Mouse (Mus musculus) liver, embryonic 13.5 days (tissue): Measurements from ENCODE around the gene Cited1. TPM values are rescaled to one million over a fixed set of nuclear protein-coding genes. Genes with fewer than 3 reads are reported as not detected.

Experiments used
- ATAC-seq: fragments of 200-750 bp; cut with Nextera tagmentation; 2 replicates; pipeline ENCODE4 v1.8.0; 2017; ENCODE audit warnings: low read depth, mild to moderate bottlenecking, moderate number of reproducible peaks, moderate library complexity
- DNase-seq: peaks from one replicate; pipeline ENCODE4 v3.0.0; 2022
- H3K27ac ChIP-seq: fragments of 300-500 bp; sonication (generic); 2 replicates; pipeline ENCODE4 v1.5.1; 2015; ENCODE audit warnings: moderate library complexity, mild to moderate bottlenecking, inconsistent platforms
- H3K27me3 ChIP-seq: fragments of 300-500 bp; sonication (generic); 2 replicates; pipeline ENCODE4 v1.6.1; 2015; ENCODE audit warnings: mild to moderate bottlenecking, inconsistent platforms
- H3K36me3 ChIP-seq: fragments of 300-500 bp; sonication (generic); 2 replicates; pipeline ENCODE4 v1.6.1; 2015; ENCODE audit warnings: mild to moderate bottlenecking, inconsistent platforms
- H3K4me1 ChIP-seq: fragments of 300-500 bp; sonication (generic); replicated peaks from 2 replicates; pipeline ENCODE4 v1.6.1; 2015; ENCODE audit warnings: inconsistent platforms
- H3K4me2 ChIP-seq: fragments of 300-500 bp; sonication (generic); 2 replicates; pipeline ENCODE4 v1.6.1; 2015; ENCODE audit warnings: inconsistent platforms, mild to moderate bottlenecking, moderate library complexity
- H3K4me3 ChIP-seq: fragments of 300-500 bp; sonication (generic); replicated peaks from 2 replicates; pipeline ENCODE4 v1.5.1; 2015; ENCODE audit warnings: mild to moderate bottlenecking, inconsistent platforms
- H3K9ac ChIP-seq: fragments of 300-500 bp; sonication (generic); 2 replicates; pipeline ENCODE4 v1.6.1; 2015; ENCODE audit warnings: mild to moderate bottlenecking, inconsistent platforms
- H3K9me3 ChIP-seq: fragments of 300-500 bp; sonication (generic); replicated peaks from 2 replicates; pipeline ENCODE4 v1.6.1; 2016; ENCODE audit warnings: inconsistent platforms
- WGBS: fragments of 180-500 bp; shearing (Covaris S2); methylation state at CpG from one replicate; pipeline ENCODE4 v1.1.7; 2015; ENCODE audit not compliant: insufficient replicate concordance; 5-methylcytosine and 5-hydroxymethylcytosine counted together
- polyA plus RNA-seq: library from polyadenylated mRNA; unstranded; fragments of >200 nt; fragmentation: Nextera tagmentation; extraction: Ambion mirVana; gene quantifications from 2 replicates; pipeline ENCODE4 v1.2.1, GENCODE M21; 2015

The Cited1 gene
- polyA plus RNA-seq = 71.0 and 73.5 TPM in 2 replicates

DNA sequence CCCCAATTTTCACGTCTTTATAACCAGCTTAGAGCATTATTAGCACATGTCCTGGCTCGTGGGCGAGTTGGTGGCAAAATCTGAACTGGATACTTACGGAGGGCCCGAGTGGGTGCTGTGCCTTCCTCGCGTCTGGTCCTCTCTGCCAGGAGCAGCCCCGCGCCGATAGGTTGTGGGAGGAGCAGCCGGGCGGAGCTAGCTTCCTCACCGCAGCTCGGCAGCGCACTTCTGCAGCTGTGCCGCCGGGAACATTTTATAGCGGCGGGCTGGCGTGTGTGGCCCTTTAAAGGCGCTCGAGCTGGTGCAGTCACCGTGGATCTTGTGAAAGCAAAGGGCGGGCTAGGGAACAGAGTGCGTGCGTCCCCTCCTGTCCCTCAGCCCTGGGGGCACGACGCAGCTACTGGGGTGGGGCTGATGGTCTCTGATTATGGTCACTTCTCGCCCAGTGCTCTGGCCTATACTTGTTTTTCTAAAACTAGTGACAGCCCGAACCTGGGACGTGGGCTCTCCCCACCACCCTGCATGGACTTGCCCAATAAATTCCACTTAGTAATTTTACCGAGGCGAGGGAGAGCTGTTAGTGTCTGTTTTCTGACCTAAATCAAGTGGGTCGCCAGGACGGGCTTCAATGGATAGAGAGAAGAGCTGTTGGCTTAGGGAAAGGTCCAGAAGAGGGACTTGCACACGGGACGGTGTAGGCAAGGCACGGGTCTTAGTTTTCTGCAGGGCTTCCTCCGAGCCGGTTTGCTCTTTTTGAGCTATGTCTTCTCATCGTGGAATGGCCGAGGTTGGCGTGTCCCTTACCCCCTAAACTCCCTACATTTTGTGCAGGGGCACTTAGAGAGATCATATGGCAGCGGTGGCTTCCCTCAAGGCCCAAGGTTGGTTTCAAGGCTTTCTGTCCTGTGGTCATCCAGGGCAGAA lies at the start of gene Cited1:
Cited1 (minus strand) TSS at position 245 of the 924 bp plus-strand sequence.
- Histone ChIP-seq H3K9ac (peak within 1 kb of the TSS; percentile 59), H3K4me1 (no peaks in the 10 kb centered on the region), H3K9me3 (no peaks in the 10 kb centered on the region; the same call in 1 of the 2 replicates), H3K4me2 (peak within 1 kb of the TSS; percentile 64), H3K27ac (no peak within 1 kb of the TSS), H3K4me3 (peak within 1 kb of the TSS; percentile 54), H3K27me3 (peaks cover 76% of the 10 kb centered on the region), H3K36me3 (no peaks in the 10 kb centered on the region)
- ATAC-seq = peak; percentile 78
- 16% methylated on average over 44 of the region's 44 CpGs for WGBS
- peak; percentile 25 for DNase-seq

DNA sequence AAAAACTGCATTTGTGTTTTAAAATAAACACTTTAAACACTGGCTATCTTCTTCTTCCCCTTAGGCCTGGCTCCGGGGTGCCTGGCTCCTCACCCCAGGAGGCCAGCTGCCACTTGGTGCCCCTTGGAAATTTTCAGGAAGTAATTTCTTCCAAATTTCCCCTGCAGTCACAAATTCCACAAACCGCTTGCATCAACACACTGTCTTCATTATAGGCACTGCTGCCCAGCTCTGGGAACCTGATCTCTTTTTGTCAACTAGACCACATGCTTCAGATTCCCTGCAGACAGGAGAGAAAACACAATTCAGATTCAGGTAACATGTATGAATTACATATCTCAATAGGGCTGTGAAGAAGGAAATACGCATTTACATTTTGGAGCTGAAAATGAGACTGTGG lies 32.9 kb upstream of the Cited1 start:
- H3K9me3 ChIP-seq = no peaks in the 10 kb centered on the region
- H3K36me3 ChIP-seq = no peaks in the 10 kb centered on the region
- no peak overlapping the region for H3K9ac ChIP-seq
- WGBS = 71% methylated on average over 3 of the region's 3 CpGs
- DNase-seq (no peak), ATAC-seq (no peak)
- no peaks in the 10 kb centered on the region for H3K27me3 ChIP-seq
- H3K4me2 ChIP-seq = no peak overlapping the region
- H3K4me1 ChIP-seq = no peaks in the 10 kb centered on the region
- H3K27ac ChIP-seq = no peak overlapping the region
- no peak overlapping the region for H3K4me3 ChIP-seq

DNA sequence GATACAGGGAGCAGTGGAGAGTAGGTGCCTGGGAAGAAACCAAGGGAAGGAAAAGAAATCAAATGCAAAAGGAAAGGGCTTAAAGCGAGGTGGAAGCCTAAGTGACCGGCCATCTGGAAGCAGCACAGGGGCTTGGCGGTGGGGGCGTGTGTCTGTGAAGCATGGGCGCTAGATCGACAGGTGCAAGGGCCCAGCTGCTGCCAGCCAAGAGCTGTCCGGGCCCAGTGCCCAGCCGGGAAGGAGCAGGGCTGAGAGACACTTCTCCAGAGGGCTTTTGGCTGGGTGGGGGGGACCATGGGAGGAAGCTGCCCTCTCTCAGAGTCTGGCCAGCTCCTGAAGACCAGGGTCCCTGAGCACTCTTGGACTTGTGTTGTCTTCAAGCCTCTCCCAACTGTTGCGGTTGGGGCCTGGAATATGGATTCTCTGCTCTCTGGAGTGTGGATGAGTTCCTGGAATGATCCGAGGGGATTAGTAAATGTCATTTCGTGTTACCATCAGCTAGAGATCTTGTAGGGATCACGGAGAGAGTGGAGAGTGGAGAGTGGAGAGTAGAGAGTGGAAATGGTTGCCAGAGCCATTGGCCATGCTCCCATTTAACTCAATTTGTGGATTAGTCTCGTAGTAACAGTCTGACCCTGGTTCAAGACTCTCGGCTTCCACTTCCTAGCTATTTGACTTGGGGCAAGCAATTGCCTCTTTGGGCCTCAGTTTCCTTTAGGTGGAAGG lies 10.8 kb upstream of the Cited1 start:
- Histone ChIP-seq H3K4me3 (no peak overlapping the region), H3K36me3 (no peaks in the 10 kb centered on the region), H3K4me1 (no peaks in the 10 kb centered on the region), H3K27ac (no peak overlapping the region), H3K9me3 (no peaks in the 10 kb centered on the region), H3K4me2 (no peak overlapping the region), H3K27me3 (peaks cover 13% of the 10 kb centered on the region; the same call in 1 of the 2 replicates), H3K9ac (no peak overlapping the region)
- ATAC-seq (no peak), DNase-seq (no peak)
- WGBS = 71% methylated on average over 14 of the region's 14 CpGs

DNA sequence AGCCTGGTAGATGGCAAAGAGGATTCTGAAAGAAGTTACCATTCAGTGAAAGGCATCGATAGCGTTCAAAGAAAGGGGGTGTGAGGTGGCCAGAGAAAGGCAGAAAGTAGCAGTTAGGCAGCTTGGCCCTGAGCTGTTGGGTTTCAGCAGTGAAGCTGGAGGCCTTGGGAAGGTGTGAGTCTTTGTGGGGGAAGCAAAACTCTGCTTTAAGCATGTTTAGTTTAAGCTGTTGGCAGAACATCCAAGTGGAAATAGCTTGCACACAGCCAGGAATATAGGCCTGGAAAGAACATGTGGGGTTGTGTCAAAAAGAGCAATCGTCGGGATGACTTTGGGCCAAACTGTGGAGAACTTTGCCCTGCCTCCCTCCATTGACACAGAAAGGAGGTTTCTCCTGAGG lies 7.8 kb upstream of the Cited1 start:
- DNase-seq (no peak), ATAC-seq (no peak)
- Histone ChIP-seq H3K4me3 (no peak overlapping the region), H3K9ac (no peak overlapping the region), H3K4me1 (no peaks in the 10 kb centered on the region), H3K36me3 (no peaks in the 10 kb centered on the region), H3K9me3 (no peaks in the 10 kb centered on the region), H3K27me3 (peaks cover 16% of the 10 kb centered on the region; the same call in 1 of the 2 replicates), H3K27ac (no peak overlapping the region), H3K4me2 (no peak overlapping the region)
- 88% methylated on average over 4 of the region's 4 CpGs for WGBS

DNA sequence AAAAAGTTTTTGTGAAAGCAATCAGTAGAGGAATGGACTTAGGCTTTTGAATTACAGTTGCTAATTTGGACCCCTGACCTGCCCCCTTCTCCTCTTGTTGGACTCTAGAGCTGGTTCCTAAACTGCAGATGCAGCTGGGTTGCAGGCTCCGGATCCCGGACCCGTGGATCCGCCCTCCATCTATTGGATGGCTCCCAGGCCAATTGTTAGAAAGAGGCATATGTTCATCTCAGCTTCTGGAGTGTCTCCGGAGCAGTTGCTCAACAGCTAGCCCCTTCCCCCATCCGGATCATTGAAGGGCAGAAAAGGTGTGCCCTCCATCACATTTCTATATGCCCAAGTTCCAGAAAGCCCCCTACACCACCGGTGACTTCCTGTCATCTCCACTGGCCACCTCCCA lies 1.9 kb upstream of the Cited1 start:
- Histone ChIP-seq H3K9ac (no peak overlapping the region), H3K9me3 (no peaks in the 10 kb centered on the region; the same call in 1 of the 2 replicates), H3K4me1 (no peaks in the 10 kb centered on the region), H3K4me3 (no peak overlapping the region), H3K27me3 (peaks cover 59% of the 10 kb centered on the region), H3K36me3 (no peaks in the 10 kb centered on the region), H3K4me2 (0 out of 2 replicates have a peak overlapping the region, but pooled peaks have one; percentile 10), H3K27ac (no peak overlapping the region)
- 17% methylated on average over 7 of the region's 7 CpGs for WGBS
- DNase-seq = no peak
- ATAC-seq = no peak

DNA sequence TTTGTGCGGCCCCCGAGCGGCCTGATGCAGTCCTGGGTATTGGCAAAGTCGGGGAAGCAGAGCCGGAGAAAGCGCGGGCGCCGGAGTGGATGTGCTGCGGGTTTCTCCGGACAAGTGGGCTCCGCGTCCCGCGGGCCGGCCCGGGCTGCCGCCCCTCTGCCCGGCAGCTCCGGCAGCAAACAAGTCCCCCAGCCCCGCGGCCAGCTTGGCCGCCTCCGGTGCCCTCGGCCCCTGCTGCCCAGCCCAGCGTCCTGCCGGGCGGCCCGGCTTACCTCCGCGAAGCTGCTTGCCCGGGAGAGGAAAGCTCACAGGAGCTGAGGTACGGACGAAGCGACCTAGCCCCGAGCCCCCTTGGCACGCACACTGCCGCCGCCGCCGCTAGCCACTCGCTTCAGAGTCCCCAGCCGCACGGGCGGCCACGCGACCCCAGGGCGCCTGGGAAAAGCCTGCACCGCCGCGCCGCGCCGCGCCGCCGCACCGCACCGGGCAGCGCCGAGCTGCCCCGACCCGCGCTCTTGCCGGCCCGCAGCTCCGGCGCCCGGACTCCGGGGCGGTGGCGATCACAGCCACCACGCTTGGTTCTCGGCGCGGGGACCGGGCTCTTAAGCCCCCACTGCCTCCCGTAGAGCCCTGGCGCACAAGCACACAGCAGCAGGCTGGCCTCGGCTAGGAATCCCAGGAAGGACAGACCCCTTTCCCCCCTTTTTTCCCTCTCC lies 602 bp downstream of the Cited1 start:
- Histone ChIP-seq H3K4me3 (peak overlapping the region; percentile 54), H3K9me3 (no peaks in the 10 kb centered on the region; the same call in 1 of the 2 replicates), H3K4me2 (peak overlapping the region; percentile 64), H3K36me3 (no peaks in the 10 kb centered on the region), H3K27ac (no peak overlapping the region), H3K27me3 (peaks cover 82% of the 10 kb centered on the region), H3K9ac (peak overlapping the region; percentile 59), H3K4me1 (no peaks in the 10 kb centered on the region)
- DNase-seq (no peak), ATAC-seq (peak; percentile 38)
- WGBS = 12% methylated on average over 58 of the region's 80 CpGs

DNA sequence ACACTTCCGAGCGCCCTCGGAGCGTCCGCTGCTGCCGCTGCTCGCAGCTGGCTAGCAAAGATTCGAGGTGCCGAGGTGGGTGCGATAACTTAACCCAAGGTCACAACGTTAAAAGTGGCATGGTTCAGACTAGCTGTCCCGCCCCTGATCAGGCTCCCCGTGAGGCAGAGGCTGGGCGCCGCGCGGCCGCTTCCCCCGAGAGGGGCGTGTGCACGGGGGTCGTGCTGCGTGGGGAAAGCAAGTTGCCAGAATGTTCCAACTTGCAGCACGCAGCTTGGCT lies 1.1 kb downstream of the Cited1 start:
- peak overlapping the region; percentile 59; the same call in 1 of the 2 replicates for H3K9ac ChIP-seq

DNA sequence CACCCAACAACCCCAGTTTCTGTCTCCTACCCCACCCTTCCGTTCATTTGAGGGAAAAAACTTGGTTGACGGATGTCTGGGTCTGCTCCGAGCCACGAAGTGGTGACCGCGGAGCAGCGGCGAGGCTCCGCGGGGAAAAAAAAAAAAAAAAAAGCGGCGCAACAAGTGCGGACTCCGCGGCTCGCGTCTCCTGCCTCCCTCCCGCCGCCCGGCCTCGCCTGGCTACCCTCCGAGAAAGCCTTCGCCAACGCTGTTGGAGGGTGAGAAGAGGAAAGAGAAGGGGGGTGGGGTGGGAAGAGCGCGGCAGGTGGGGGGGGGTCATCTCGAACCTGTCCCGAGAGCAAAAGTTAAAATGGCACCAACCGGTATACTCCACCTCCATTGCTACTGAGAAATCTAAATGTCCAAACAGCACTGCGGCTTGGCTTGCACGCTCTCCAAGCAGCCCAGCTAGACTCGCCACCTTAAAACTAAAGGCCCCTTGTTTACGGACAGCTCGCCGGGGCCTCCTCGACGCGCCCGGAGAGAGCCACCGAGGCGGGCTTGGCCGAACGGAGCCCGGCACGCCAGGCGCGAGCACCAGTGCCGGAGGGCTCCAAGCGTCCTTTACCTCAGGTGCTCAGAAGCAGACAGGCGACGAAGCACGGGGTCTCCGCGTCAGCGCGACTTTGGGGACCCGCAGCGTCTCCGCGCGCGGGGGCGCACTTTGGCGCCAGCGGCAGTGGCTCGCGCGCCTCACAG lies 1.7 kb downstream of the Cited1 start:
- H3K9me3 ChIP-seq = no peaks in the 10 kb centered on the region; the same call in 1 of the 2 replicates
- ATAC-seq (no peak), DNase-seq (no peak)
- no peak overlapping the region for H3K27ac ChIP-seq
- 8% methylated on average over 66 of the region's 68 CpGs for WGBS
- H3K4me3 ChIP-seq = peak overlapping the region; percentile 54
- H3K4me2 ChIP-seq = peak overlapping the region; percentile 64
- H3K36me3 ChIP-seq = no peaks in the 10 kb centered on the region
- H3K27me3 ChIP-seq = peaks cover 84% of the 10 kb centered on the region
- H3K4me1 ChIP-seq = no peaks in the 10 kb centered on the region
- H3K9ac ChIP-seq = no peak overlapping the region

More for the DNA sequence above, 1.1 kb downstream of the Cited1 start:
- 7% methylated on average over 24 of the region's 24 CpGs for WGBS
- ATAC-seq (no peak), DNase-seq (no peak)
- Histone ChIP-seq H3K4me1 (no peaks in the 10 kb centered on the region), H3K4me2 (peak overlapping the region; percentile 64), H3K36me3 (no peaks in the 10 kb centered on the region), H3K27me3 (peaks cover 86% of the 10 kb centered on the region), H3K27ac (no peak overlapping the region), H3K4me3 (peak overlapping the region; percentile 54), H3K9me3 (no peaks in the 10 kb centered on the region; the same call in 1 of the 2 replicates)

DNA sequence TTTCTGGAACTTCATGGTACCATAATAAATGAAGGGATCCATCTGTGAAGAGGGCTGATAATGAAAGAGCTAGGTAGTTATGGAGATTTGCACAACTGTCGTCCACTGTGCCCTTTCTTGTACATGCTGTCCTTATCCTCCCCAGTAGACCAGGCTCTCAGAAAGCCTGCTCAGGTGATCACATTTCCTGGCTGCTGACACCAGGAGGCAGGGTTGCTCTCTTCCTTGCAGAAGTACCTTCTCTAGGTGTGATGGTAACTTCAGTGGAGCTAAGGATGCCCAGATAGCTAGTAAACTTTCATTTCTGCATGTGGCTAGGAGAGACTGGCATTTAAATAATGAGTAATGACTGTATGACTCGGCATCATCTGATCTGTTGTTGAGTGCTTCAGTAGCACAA lies 7.6 kb downstream of the Cited1 start:
- no peak overlapping the region for H3K4me3 ChIP-seq
- H3K27ac ChIP-seq = no peak overlapping the region
- peaks cover 43% of the 10 kb centered on the region for H3K27me3 ChIP-seq
- H3K9ac ChIP-seq = no peak overlapping the region
- DNase-seq (no peak), ATAC-seq (no peak)
- no peak overlapping the region for H3K4me2 ChIP-seq
- no peaks in the 10 kb centered on the region for H3K4me1 ChIP-seq
- H3K36me3 ChIP-seq = no peaks in the 10 kb centered on the region
- WGBS = 44% methylated on average over 2 of the region's 2 CpGs
- H3K9me3 ChIP-seq = no peaks in the 10 kb centered on the region

DNA sequence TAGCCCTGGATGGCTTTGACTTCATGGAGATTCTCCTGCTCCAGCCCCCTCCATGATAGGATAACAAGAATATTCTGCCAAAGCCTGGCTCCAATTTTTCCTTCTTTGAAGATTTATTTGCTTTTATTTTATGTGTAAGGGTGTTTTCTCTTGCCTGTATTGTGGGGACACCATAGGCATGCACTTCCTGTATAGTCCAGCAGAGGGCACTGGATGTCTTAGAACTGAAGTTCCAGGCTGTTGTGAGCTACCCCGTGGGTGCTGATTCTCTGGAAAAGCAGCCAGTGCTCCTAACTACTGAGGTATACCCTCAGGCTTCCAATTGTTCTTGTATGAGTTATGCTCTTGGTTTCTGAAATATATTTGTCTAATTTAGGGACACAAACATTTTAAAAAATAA lies 32.9 kb downstream of the Cited1 start:
- Histone ChIP-seq H3K27ac (no peak overlapping the region), H3K36me3 (no peaks in the 10 kb centered on the region), H3K4me2 (no peak overlapping the region), H3K9me3 (no peaks in the 10 kb centered on the region), H3K4me1 (no peaks in the 10 kb centered on the region), H3K27me3 (no peaks in the 10 kb centered on the region), H3K9ac (no peak overlapping the region), H3K4me3 (no peak overlapping the region)
- DNase-seq (peak; percentile 9), ATAC-seq (no peak)
- WGBS = 16% methylated on average over 1 of the region's 1 CpGs
